Mouse (Mus musculus) megakaryocyte, adult 5-6 weeks (primary cell): ENCODE data around the gene Lrrc25. TPM values are rescaled to one million over a fixed set of nuclear protein-coding genes. Genes with fewer than 3 reads are reported as not detected.

Source experiments
- total RNA-seq, 2 experiments: library from RNA; stranded (forward) in 1 of 2; stranded (reverse) in 1 of 2; fragments of 153-499, 151-499 nt in 1 of 2; fragments of 221-1000, 200-1000 nt in 1 of 2; gene quantifications; 2 replicates each; pipeline versions ENCODE4 v1.2.3 to v1.2.4; 2015 to 2017

The Lrrc25 gene
- total RNA-seq, 2 experiments from 2014 or later: 29.3 to 62.2 TPM

Other genes with a start within 250 kb of the Lrrc25 start
- gene Comp, start 242.6 kb upstream of the Lrrc25 start, total RNA-seq (2015): not detected in 2 replicates
- gene Comp, start 242.6 kb upstream of the Lrrc25 start, total RNA-seq (2017): 0.12 TPM in 1 of 2 replicates, not detected in the other
- gene Crtc1, start 176.6 kb upstream of the Lrrc25 start, total RNA-seq (2015): 2.7 and 3.9 TPM in 2 replicates
- 2.2 TPM in 2 replicates for gene Crtc1, start 176.6 kb upstream of the Lrrc25 start, total RNA-seq (2017)
- 1.6 and 2.4 TPM in 2 replicates for gene Klhl26, start 139.2 kb upstream of the Lrrc25 start, total RNA-seq (2015)
- gene Klhl26, start 139.2 kb upstream of the Lrrc25 start, total RNA-seq (2017): 3.6 and 5.4 TPM in 2 replicates
- not detected in 2 replicates for gene Tmem59l, start 128.8 kb upstream of the Lrrc25 start, total RNA-seq (2015)
- gene Tmem59l, start 128.8 kb upstream of the Lrrc25 start, total RNA-seq (2017): not detected in 2 replicates
- gene Crlf1, start 123.0 kb upstream of the Lrrc25 start, total RNA-seq (2015): not detected in 2 replicates
- not detected in 2 replicates for gene Crlf1, start 123.0 kb upstream of the Lrrc25 start, total RNA-seq (2017)
- gene Rex1bd, start 109.4 kb upstream of the Lrrc25 start, total RNA-seq (2015): 40.4 and 47.5 TPM in 2 replicates
- 37.3 and 43.7 TPM in 2 replicates for gene Rex1bd, start 109.4 kb upstream of the Lrrc25 start, total RNA-seq (2017)
- gene Uba52, start 105.4 kb upstream of the Lrrc25 start, total RNA-seq (2015): 2,237 and 2,370 TPM in 2 replicates
- gene Uba52, start 105.4 kb upstream of the Lrrc25 start, total RNA-seq (2017): 4,162 and 4,635 TPM in 2 replicates
- 75.1 and 75.3 TPM in 2 replicates for gene Fkbp8, start 88.4 kb upstream of the Lrrc25 start, total RNA-seq (2015)
- gene Fkbp8, start 88.4 kb upstream of the Lrrc25 start, total RNA-seq (2017): 146 and 166 TPM in 2 replicates
- gene Kxd1, start 88.2 kb upstream of the Lrrc25 start, total RNA-seq (2015): 88.7 and 114 TPM in 2 replicates
- 71.4 and 80.6 TPM in 2 replicates for gene Kxd1, start 88.2 kb upstream of the Lrrc25 start, total RNA-seq (2017)
- 9.3 and 12.5 TPM in 2 replicates for gene Ell, start 76.7 kb upstream of the Lrrc25 start, total RNA-seq (2015)
- 11.1 and 11.9 TPM in 2 replicates for gene Ell, start 76.7 kb upstream of the Lrrc25 start, total RNA-seq (2017)
- gene Isyna1, start 21.8 kb upstream of the Lrrc25 start, total RNA-seq (2015): 11.8 and 11.9 TPM in 2 replicates
- 13.9 and 15.7 TPM in 2 replicates for gene Isyna1, start 21.8 kb upstream of the Lrrc25 start, total RNA-seq (2017)
- gene Ssbp4, start 7.3 kb upstream of the Lrrc25 start, total RNA-seq (2015): 35.7 and 38.2 TPM in 2 replicates
- 61.3 and 76.1 TPM in 2 replicates for gene Ssbp4, start 7.3 kb upstream of the Lrrc25 start, total RNA-seq (2017)
- not detected in 2 replicates for gene Gdf15, start 16.3 kb downstream of the Lrrc25 start, total RNA-seq (2015)
- gene Gdf15, start 16.3 kb downstream of the Lrrc25 start, total RNA-seq (2017): not detected in 2 replicates
- gene Pgpep1, start 44.2 kb downstream of the Lrrc25 start, total RNA-seq (2015): 5.7 and 6.8 TPM in 2 replicates
- 1.5 and 4.0 TPM in 2 replicates for gene Pgpep1, start 44.2 kb downstream of the Lrrc25 start, total RNA-seq (2017)
- gene Lsm4, start 57.1 kb downstream of the Lrrc25 start, total RNA-seq (2015): 82.1 and 84.4 TPM in 2 replicates
- gene Lsm4, start 57.1 kb downstream of the Lrrc25 start, total RNA-seq (2017): 106 and 151 TPM in 2 replicates
- gene Jund, start 82.8 kb downstream of the Lrrc25 start, total RNA-seq (2015): 26.7 and 44.1 TPM in 2 replicates
- 24.0 and 28.9 TPM in 2 replicates for gene Jund, start 82.8 kb downstream of the Lrrc25 start, total RNA-seq (2017)
- 0.11 and 0.27 TPM in 2 replicates for gene Iqcn, start 87.3 kb downstream of the Lrrc25 start, total RNA-seq (2015)
- 0.04 TPM in 1 of 2 replicates, not detected in the other for gene Iqcn, start 87.3 kb downstream of the Lrrc25 start, total RNA-seq (2017)
- gene Gm3336, start 102.4 kb downstream of the Lrrc25 start, total RNA-seq (2015): not detected in 2 replicates
- not detected in 2 replicates for gene Gm3336, start 102.4 kb downstream of the Lrrc25 start, total RNA-seq (2017)
- gene Pde4c, start 107.6 kb downstream of the Lrrc25 start, total RNA-seq (2015): not detected in 2 replicates
- gene Pde4c, start 107.6 kb downstream of the Lrrc25 start, total RNA-seq (2017): not detected in 2 replicates
- 3.3 and 5.8 TPM in 2 replicates for gene Rab3a, start 138.5 kb downstream of the Lrrc25 start, total RNA-seq (2015)
- 2.1 and 5.1 TPM in 2 replicates for gene Rab3a, start 138.5 kb downstream of the Lrrc25 start, total RNA-seq (2017)
- 34.4 and 44.7 TPM in 2 replicates for gene Mpv17l2, start 144.8 kb downstream of the Lrrc25 start, total RNA-seq (2015)
- 8.4 and 15.9 TPM in 2 replicates for gene Mpv17l2, start 144.8 kb downstream of the Lrrc25 start, total RNA-seq (2017)
- 4.6 and 5.0 TPM in 2 replicates for gene Pik3r2, start 160.6 kb downstream of the Lrrc25 start, total RNA-seq (2015)
- gene Pik3r2, start 160.6 kb downstream of the Lrrc25 start, total RNA-seq (2017): 14.7 and 14.9 TPM in 2 replicates
- gene Mast3, start 188.9 kb downstream of the Lrrc25 start, total RNA-seq (2015): 56.2 and 65.4 TPM in 2 replicates
- gene Mast3, start 188.9 kb downstream of the Lrrc25 start, total RNA-seq (2017): 14.4 and 24.6 TPM in 2 replicates
- gene Il12rb1, start 192.3 kb downstream of the Lrrc25 start, total RNA-seq (2015): 0.80 and 1.5 TPM in 2 replicates
- 0.07 and 1.7 TPM in 2 replicates for gene Il12rb1, start 192.3 kb downstream of the Lrrc25 start, total RNA-seq (2017)
- gene Arrdc2, start 223.6 kb downstream of the Lrrc25 start, total RNA-seq (2015): 9.0 and 11.0 TPM in 2 replicates
- 10.5 and 11.1 TPM in 2 replicates for gene Arrdc2, start 223.6 kb downstream of the Lrrc25 start, total RNA-seq (2017)
- gene Kcnn1, start 247.1 kb downstream of the Lrrc25 start, total RNA-seq (2015): not detected in 2 replicates
- 0.33 TPM in 1 of 2 replicates, not detected in the other for gene Kcnn1, start 247.1 kb downstream of the Lrrc25 start, total RNA-seq (2017)